26 mouse cellular contexts compared by ENCODE assay signal in genomic region chr8:69404768-69405167, GRCm38 (mm10). TPM values are rescaled to one million over a fixed set of nuclear protein-coding genes. Genes with fewer than 3 reads are reported as not detected.
A peak's percentile ranks its signal among the peaks of the same experiment; 100 is the strongest.
DNase-seq lines count a peak whose midpoint lies in the region; ATAC-seq and TF ChIP-seq lines count a peak whose summit lies in the region.
"Had no signal": no experiment of that assay in that cellular context is flagged by ENCODE, and none has a peak within 500 bp of the region (broad histone marks: within the 10 kb centered on the region; RNA-seq: fewer than 3 reads in every experiment).

No protein-coding gene starts in this region.

- H3K4me1 ChIP-seq in liver, postnatal 0 days (ENCODE audit: insufficient read depth) = peaks cover 3% of the 10 kb centered on the region
- peaks cover 4% of the 10 kb centered on the region; the same call in 1 of the 2 replicates for H3K4me1 ChIP-seq in liver, embryonic 13.5 days (replicated peaks)
- H3K4me1 ChIP-seq in liver, embryonic 11.5 days (replicated peaks; ENCODE audit: control insufficient read depth, insufficient read depth, low read length) = no peaks in the 10 kb centered on the region; the same call in 1 of the 2 replicates
- H3K4me1 ChIP-seq in lung, adult 2 months (ENCODE audit: control insufficient read depth, insufficient read depth, low read length) = peaks cover 2% of the 10 kb centered on the region; the same call in 1 of the 2 replicates
- H3K4me1 ChIP-seq: embryonic facial prominence, embryonic 12.5 days had no signal

- no peak for TF ChIP-seq CTCF in liver, postnatal 0 days (IDR thresholded peaks at IDR 0.05; ENCODE audit: low read depth)
- TF ChIP-seq CTCF in lung, adult 2 months (IDR thresholded peaks at IDR 0.05; ENCODE audit: insufficient read depth, low read length) = no peak

- H3K9ac ChIP-seq in liver, postnatal 0 days (replicated peaks) = no peak overlapping the region
- H3K9ac ChIP-seq in liver, embryonic 13.5 days = no peak overlapping the region
- H3K9ac ChIP-seq in liver, embryonic 11.5 days (ENCODE audit: low read depth, low read length) = no peak overlapping the region
- H3K9ac ChIP-seq: embryonic facial prominence, embryonic 12.5 days; forebrain, embryonic 13.5 days; forebrain, embryonic 15.5 days had no signal

- peak; percentile 10 for DNase-seq in liver
- no peak for DNase-seq in liver, postnatal 0 days
- no peak for DNase-seq in liver, embryonic 13.5 days
- no peak for DNase-seq in liver, embryonic 11.5 days (ENCODE audit: low spot score)
- DNase-seq in yolk sac, embryonic 10.5 days (ENCODE audit: low spot score) = peak; percentile 56
- DNase-seq in lung, adult 2 months = no peak
- DNase-seq: adrenal gland, adult 8-10 months; adrenal gland, postnatal 14 days; adrenal gland, postnatal 36 days; B cell, adult 2 months; cerebellum, adult 11-12 months; cerebellum, adult 2 months; cerebellum, adult 9-10 months; cerebellum, postnatal 10 days; cerebellum, postnatal 25 days had no signal

- H3K4me3 ChIP-seq in liver, postnatal 0 days (ENCODE audit: low read depth, low read length) = no peak overlapping the region
- H3K4me3 ChIP-seq in liver, embryonic 13.5 days (replicated peaks) = no peak overlapping the region
- no peak overlapping the region for H3K4me3 ChIP-seq in liver, embryonic 11.5 days (ENCODE audit: low read depth, low read length)
- H3K4me3 ChIP-seq in lung, adult 2 months (replicated peaks; ENCODE audit: extremely low read depth, low read depth, low read length) = no peak overlapping the region
- H3K4me3 ChIP-seq: embryonic facial prominence, embryonic 10.5 days; embryonic facial prominence, embryonic 12.5 days; forebrain, embryonic 13.5 days; forebrain, embryonic 15.5 days had no signal

- no peak overlapping the region for H3K4me2 ChIP-seq in liver, postnatal 0 days (ENCODE audit: low read depth, low read length)
- H3K4me2 ChIP-seq in liver, embryonic 13.5 days = no peak overlapping the region
- H3K4me2 ChIP-seq in liver, embryonic 11.5 days = no peak overlapping the region
- H3K4me2 ChIP-seq: embryonic facial prominence, embryonic 12.5 days; forebrain, embryonic 13.5 days; forebrain, embryonic 15.5 days had no signal

- no peak for TF ChIP-seq EP300 in liver, postnatal 0 days (IDR thresholded peaks at IDR 0.05; ENCODE audit: low read depth)

- no peak for TF ChIP-seq POLR2A in lung, adult 2 months (IDR thresholded peaks at IDR 0.05; ENCODE audit: borderline replicate concordance, extremely low read depth, low read depth, low read length)

- WGBS in liver, postnatal 0 days (ENCODE audit: insufficient replicate concordance) = 52% methylated on average over 6 of the region's 6 CpGs
- 61% methylated on average over 6 of the region's 6 CpGs for WGBS in liver, embryonic 13.5 days (ENCODE audit: insufficient replicate concordance)
- 64% methylated on average over 6 of the region's 6 CpGs for WGBS in liver, embryonic 11.5 days
- WGBS in lung, adult 2 months = 69% methylated on average over 6 of the region's 6 CpGs

- H3K27me3 ChIP-seq in liver, postnatal 0 days (ENCODE audit: insufficient read depth, low read length) = no peaks in the 10 kb centered on the region
- no peaks in the 10 kb centered on the region for H3K27me3 ChIP-seq in liver, embryonic 13.5 days
- no peaks in the 10 kb centered on the region for H3K27me3 ChIP-seq in liver, embryonic 11.5 days (replicated peaks; ENCODE audit: control insufficient read depth, insufficient read depth, low read length)
- H3K27me3 ChIP-seq: CH12.LX; embryonic facial prominence, embryonic 12.5 days; forebrain, embryonic 13.5 days; forebrain, embryonic 15.5 days; Patski had no signal

- no peaks in the 10 kb centered on the region; the same call in 1 of the 2 replicates for H3K9me3 ChIP-seq in liver, postnatal 0 days (ENCODE audit: low read length)
- no peaks in the 10 kb centered on the region for H3K9me3 ChIP-seq in liver, embryonic 13.5 days (replicated peaks)
- no peaks in the 10 kb centered on the region for H3K9me3 ChIP-seq in liver, embryonic 11.5 days (ENCODE audit: control insufficient read depth, low read length)
- H3K9me3 ChIP-seq: embryonic facial prominence, embryonic 12.5 days; forebrain, embryonic 13.5 days; forebrain, embryonic 15.5 days had no signal

- H3K27ac ChIP-seq in liver, postnatal 0 days (ENCODE audit: low read depth) = no peak overlapping the region
- no peak overlapping the region for H3K27ac ChIP-seq in liver, embryonic 13.5 days
- H3K27ac ChIP-seq in liver, embryonic 11.5 days (ENCODE audit: low read depth, low read length) = no peak overlapping the region
- H3K27ac ChIP-seq: embryonic facial prominence, embryonic 10.5 days; embryonic facial prominence, embryonic 12.5 days; forebrain, embryonic 13.5 days; forebrain, embryonic 15.5 days had no signal

- no peaks in the 10 kb centered on the region for H3K36me3 ChIP-seq in liver, postnatal 0 days (replicated peaks; ENCODE audit: insufficient read depth, low read length)
- H3K36me3 ChIP-seq in liver, embryonic 13.5 days = no peaks in the 10 kb centered on the region
- H3K36me3 ChIP-seq in liver, embryonic 11.5 days (ENCODE audit: control insufficient read depth, insufficient read depth, low read length) = no peaks in the 10 kb centered on the region
- H3K36me3 ChIP-seq: embryonic facial prominence, embryonic 10.5 days; embryonic facial prominence, embryonic 12.5 days; forebrain, embryonic 15.5 days; G1E had no signal

- ATAC-seq in liver, postnatal 0 days = no peak
- ATAC-seq in liver, embryonic 13.5 days (ENCODE audit: low read depth) = peak; percentile 50; the same call in 1 of the 2 replicates
- ATAC-seq in liver, embryonic 11.5 days (replicated peaks; ENCODE audit: low FRiP score) = no peak
- ATAC-seq: activated CD4-positive, CD25-positive, alpha-beta regulatory T cell, adult 4 months; CD4-positive, CD25-positive, alpha-beta regulatory T cell, adult 4 months; forebrain, embryonic 13.5 days; forebrain, embryonic 15.5 days; Patski had no signal

RNA-seq across cellular contexts. Expression of gene Gm9495, which starts 48.6 kb away (rescaled TPM):
- not detected in 2 replicates for polyA plus RNA-seq in liver, postnatal 0 days (2015; fragmentation: Nextera tagmentation; extraction: Ambion mirVana)
- not detected in 2 replicates for polyA plus RNA-seq in liver, embryonic 13.5 days (2015; fragmentation: Nextera tagmentation; extraction: Ambion mirVana)
- polyA plus RNA-seq in liver, embryonic 11.5 days (2014; fragmentation: Nextera tagmentation; extraction: Ambion mirVana) = not detected in 2 replicates
- not detected in 2 replicates for polyA plus RNA-seq in lung, adult 2 months (2012; rRNA removed)
- polyA plus RNA-seq: CD4-positive, CD25-positive, alpha-beta regulatory T cell, adult 4 months; embryonic facial prominence, embryonic 10.5 days; embryonic facial prominence, embryonic 12.5 days; embryonic facial prominence, embryonic 14.5 days; forebrain, embryonic 11.5 days; forebrain, embryonic 13.5 days; forebrain, embryonic 15.5 days; G1E; Patski had no signal

Comparison
In these comparisons a context has a peak if more than half of its experiments do, and no peak if none do; other contexts are left out.
1. DNase-seq: peak in liver (single experiment) and yolk sac, embryonic 10.5 days (single experiment); none in liver, postnatal 0 days (single experiment), liver, embryonic 13.5 days (single experiment), liver, embryonic 11.5 days (single experiment) and lung, adult 2 months (single experiment).